Mouse (Mus musculus) stomach, postnatal 0 days (tissue): ENCODE results near the gene Slc16a9. TPM values are rescaled to one million over a fixed set of nuclear protein-coding genes. Genes with fewer than 3 reads are reported as not detected.

ENCODE experiments used
- ATAC-seq: fragments of 200-750 bp; cut with Nextera tagmentation; 2 replicates; pipeline ENCODE4 v1.8.0; 2017; ENCODE audit not compliant: low FRiP score, low TSS enrichment
- DNase-seq: peaks from one replicate; pipeline ENCODE4 v3.0.0-alpha.2; 2016; ENCODE audit warnings: low spot score
- H3K27ac ChIP-seq: fragments of 300-500 bp; sonication (generic); replicated peaks from 2 replicates; pipeline ENCODE4 v1.5.1; 2014; ENCODE audit warnings: mild to moderate bottlenecking, control low read depth
- H3K27me3 ChIP-seq: fragments of 300-500 bp; sonication (generic); 2 replicates; pipeline ENCODE4 v1.6.1; 2014; ENCODE audit warnings: low read length; ENCODE audit not compliant: control insufficient read depth, insufficient read depth
- H3K36me3 ChIP-seq: fragments of 300-500 bp; sonication (generic); 2 replicates; pipeline ENCODE4 v1.6.1; 2014; ENCODE audit warnings: low read length, mixed read lengths; ENCODE audit not compliant: control insufficient read depth, insufficient read depth
- H3K4me1 ChIP-seq: fragments of 300-500 bp; sonication (generic); replicated peaks from 2 replicates; pipeline ENCODE4 v1.6.1; 2014; ENCODE audit warnings: antibody characterized with exemption; ENCODE audit not compliant: control insufficient read depth, insufficient read depth
- H3K4me2 ChIP-seq: fragments of 300-500 bp; sonication (generic); replicated peaks from 2 replicates; pipeline ENCODE4 v1.6.1; 2014; ENCODE audit warnings: low read depth, mild to moderate bottlenecking, control low read depth, moderate library complexity
- H3K4me3 ChIP-seq: fragments of 300-500 bp; sonication (generic); 2 replicates; pipeline ENCODE4 v1.5.1; 2014; ENCODE audit warnings: low read depth, low read length, control low read depth
- H3K9ac ChIP-seq: fragments of 300-500 bp; sonication (generic); 2 replicates; pipeline ENCODE4 v1.6.1; 2014; ENCODE audit warnings: mild to moderate bottlenecking, low read length, control low read depth, mixed read lengths
- H3K9me3 ChIP-seq: fragments of 300-500 bp; sonication (generic); 2 replicates; pipeline ENCODE4 v1.6.1; 2016; ENCODE audit warnings: low read length; ENCODE audit not compliant: control insufficient read depth
- CTCF ChIP-seq: IDR thresholded peaks from 2 replicates; pipeline ENCODE4 v1.5.1; 2016; ENCODE audit warnings: antibody characterized with exemption, low read depth, mild to moderate bottlenecking, moderate library complexity
- EP300 ChIP-seq: optimal IDR thresholded peaks from 2 replicates; pipeline ENCODE3; 2016; ENCODE audit warnings: antibody characterized with exemption
- WGBS: fragments of 180-500 bp; shearing (Covaris S2); extraction: QIAGEN DNeasy Blood & Tissue Kit; methylation state at CpG from one replicate; pipeline ENCODE4 v1.1.7; 2014; 5-methylcytosine and 5-hydroxymethylcytosine counted together
- polyA plus RNA-seq: library from polyadenylated mRNA; unstranded; fragments of >200 nt; fragmentation: Nextera tagmentation; extraction: Ambion mirVana; gene quantifications from 2 replicates; pipeline ENCODE4 v1.2.1, GENCODE M21; 2015

Gene Slc16a9
- polyA plus RNA-seq, 1 experiment from 2014 or later = 2.9 TPM

- H3K27me3 ChIP-seq = no peaks in the 10 kb centered on the region
- H3K4me1 ChIP-seq = no peaks in the 10 kb centered on the region
- TF ChIP-seq CTCF (no peak), EP300 (no peak)
- H3K9me3 ChIP-seq = no peaks in the 10 kb centered on the region
- H3K4me2 ChIP-seq = no peak overlapping the region
- DNase-seq (no peak), ATAC-seq (no peak)
- H3K9ac ChIP-seq = no peak overlapping the region
- H3K36me3 ChIP-seq = no peaks in the 10 kb centered on the region
- WGBS = 80% methylated on average over 2 of the region's 2 CpGs
- H3K27ac ChIP-seq = no peak overlapping the region
- H3K4me3 ChIP-seq = no peak overlapping the region
These were observed 54.2 kb downstream of the Slc16a9 start for GRCm38 (mm10) chr10:70299118-70299517.

GRCm38 (mm10) chr10:70299653-70300052, 54.8 kb downstream of the Slc16a9 start:
- Histone ChIP-seq H3K27me3 (no peaks in the 10 kb centered on the region), H3K36me3 (no peaks in the 10 kb centered on the region), H3K9ac (no peak overlapping the region), H3K4me2 (no peak overlapping the region), H3K27ac (no peak overlapping the region), H3K4me3 (no peak overlapping the region), H3K4me1 (no peaks in the 10 kb centered on the region), H3K9me3 (no peaks in the 10 kb centered on the region)
- no peak for DNase-seq
- no peak for ATAC-seq
- WGBS = 35% methylated on average over 5 of the region's 5 CpGs
- TF ChIP-seq EP300 (no peak), CTCF (no peak)

- DNase-seq (no peak), ATAC-seq (no peak)
- no peak for TF ChIP-seq CTCF
- TF ChIP-seq EP300 = no peak
These were observed 56.3 kb downstream of the Slc16a9 start for GRCm38 (mm10) chr10:70301190-70301589.

GRCm38 (mm10) chr10:70303203-70303602, 58.3 kb downstream of the Slc16a9 start:
- 81% methylated on average over 6 of the region's 6 CpGs for WGBS
- TF ChIP-seq EP300 = no peak
- peak; percentile 53 for TF ChIP-seq CTCF

More at GRCm38 (mm10) chr10:70301190-70301589, 56.3 kb downstream of the Slc16a9 start:
- 30% methylated on average over 2 of the region's 2 CpGs for WGBS
- Histone ChIP-seq H3K9ac (no peak overlapping the region), H3K4me3 (no peak overlapping the region), H3K4me2 (no peak overlapping the region), H3K27ac (no peak overlapping the region), H3K4me1 (no peaks in the 10 kb centered on the region), H3K9me3 (no peaks in the 10 kb centered on the region), H3K36me3 (no peaks in the 10 kb centered on the region), H3K27me3 (no peaks in the 10 kb centered on the region)

GRCm38 (mm10) chr10:70305683-70306082, 60.8 kb downstream of the Slc16a9 start:
- 77% methylated on average over 5 of the region's 5 CpGs for WGBS
- TF ChIP-seq CTCF (no peak), EP300 (no peak)
- Histone ChIP-seq H3K4me1 (no peaks in the 10 kb centered on the region), H3K27ac (no peak overlapping the region), H3K9ac (no peak overlapping the region), H3K4me2 (no peak overlapping the region), H3K4me3 (no peak overlapping the region), H3K9me3 (no peaks in the 10 kb centered on the region), H3K36me3 (no peaks in the 10 kb centered on the region), H3K27me3 (no peaks in the 10 kb centered on the region)
- ATAC-seq (no peak), DNase-seq (no peak)

More at GRCm38 (mm10) chr10:70303203-70303602, 58.3 kb downstream of the Slc16a9 start:
- no peak overlapping the region for H3K9ac ChIP-seq
- no peak overlapping the region for H3K4me3 ChIP-seq
- H3K4me2 ChIP-seq = no peak overlapping the region
- H3K9me3 ChIP-seq = no peaks in the 10 kb centered on the region
- DNase-seq (no peak), ATAC-seq (no peak)
- H3K27ac ChIP-seq = no peak overlapping the region
- H3K36me3 ChIP-seq = no peaks in the 10 kb centered on the region
- H3K4me1 ChIP-seq = no peaks in the 10 kb centered on the region
- H3K27me3 ChIP-seq = no peaks in the 10 kb centered on the region

- Histone ChIP-seq H3K4me1 (no peaks in the 10 kb centered on the region), H3K4me2 (no peak overlapping the region), H3K27me3 (no peaks in the 10 kb centered on the region), H3K36me3 (no peaks in the 10 kb centered on the region), H3K27ac (no peak overlapping the region), H3K9me3 (no peaks in the 10 kb centered on the region), H3K4me3 (no peak overlapping the region), H3K9ac (no peak overlapping the region)
- ATAC-seq = no peak
- DNase-seq = no peak
- no peak for TF ChIP-seq EP300
- no peak for TF ChIP-seq CTCF
- WGBS = 85% methylated on average over 8 of the region's 8 CpGs
These were observed 64.5 kb downstream of the Slc16a9 start for GRCm38 (mm10) chr10:70309416-70309815.
